In the genomic region with DNA sequence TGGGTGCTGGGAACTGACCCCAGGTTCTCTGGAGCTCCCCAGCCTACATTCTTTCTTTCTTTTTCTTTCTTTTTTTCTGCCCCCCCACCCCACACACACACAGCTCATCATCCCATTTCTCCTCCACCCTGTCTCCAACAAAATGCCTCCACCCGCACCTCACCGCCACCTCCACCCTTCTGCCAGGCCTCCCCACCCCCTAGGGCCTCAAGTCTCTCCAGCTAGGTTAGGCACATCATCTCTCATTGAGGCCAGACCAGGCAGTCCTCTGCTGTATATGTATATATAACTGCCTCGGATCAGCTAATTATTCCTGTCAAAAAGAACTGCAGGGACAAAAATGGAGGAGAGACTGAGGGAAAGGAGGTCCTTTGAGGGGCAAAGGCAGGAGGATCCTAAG, we compare ENCODE assay signal across 13 mouse cellular contexts. TPM values are rescaled to one million over a fixed set of nuclear protein-coding genes. Genes with fewer than 3 reads are reported as not detected.
"Had no signal": no experiment of that assay in that cellular context is flagged by ENCODE, and none has a peak within 500 bp of the region (broad histone marks: within the 10 kb centered on the region; RNA-seq: fewer than 3 reads in every experiment).

No protein-coding gene starts in this region.

- H3K4me1 ChIP-seq: midbrain, embryonic 10.5 days; midbrain, embryonic 12.5 days; neural tube, embryonic 13.5 days; neural tube, embryonic 15.5 days had no signal

- H3K36me3 ChIP-seq: neural tube, embryonic 15.5 days had no signal

- DNase-seq: right cerebral cortex, postnatal 25 days; right cerebral cortex, postnatal 4 days; spleen, adult 18-20 months; thymus, adult 18-20 months; thymus, postnatal 36 days had no signal

- H3K9me3 ChIP-seq: midbrain, embryonic 10.5 days; midbrain, embryonic 12.5 days; neural tube, embryonic 13.5 days; neural tube, embryonic 15.5 days had no signal

- H3K27me3 ChIP-seq: midbrain, embryonic 12.5 days; neural tube, embryonic 13.5 days; neural tube, embryonic 15.5 days had no signal

- H3K4me3 ChIP-seq: midbrain, embryonic 10.5 days; midbrain, embryonic 12.5 days; myocyte; neural tube, embryonic 13.5 days; neural tube, embryonic 15.5 days had no signal

- H3K27ac ChIP-seq: midbrain, embryonic 10.5 days; midbrain, embryonic 12.5 days; neural tube, embryonic 13.5 days; neural tube, embryonic 15.5 days had no signal

- H3K4me2 ChIP-seq: lung, embryonic 14.5 days; midbrain, embryonic 12.5 days; neural tube, embryonic 13.5 days; neural tube, embryonic 15.5 days had no signal

- H3K9ac ChIP-seq: lung, embryonic 14.5 days; midbrain, embryonic 12.5 days; neural tube, embryonic 13.5 days; neural tube, embryonic 15.5 days had no signal

RNA-seq across cellular contexts. Expression of gene Slc25a18, which starts 37.4 kb away (rescaled TPM):
- total RNA-seq: megakaryocyte-erythroid progenitor cell, adult 5-6 weeks had no signal
- polyA plus RNA-seq: thymus, postnatal 0 days had no signal
